Mouse (Mus musculus) CD8-positive naive resting alpha-beta T cell, adult 2 months (primary cell): ENCODE measurements around the gene Gm42791.

ENCODE experiments used
- DNase-seq, 2 experiments: peaks; one replicate each; pipeline ENCODE4 v3.0.0; 2022; ENCODE audit warnings: low read depth in 2 of 2, low spot score in 2 of 2

Gene Gm42791

GRCm38 (mm10) chr5:148994706-148995414 is at the start of gene Gm42791:
Gene Gm42791 (minus strand): TSS chr5:148995147.
- DNase-seq = peak in 1 of 2 experiments; percentile 20

- no peak for DNase-seq
Measured at GRCm38 (mm10) chr5:149044067-149044466, 49.1 kb upstream of the Gm42791 start.

- no peak for DNase-seq
Measured at GRCm38 (mm10) chr5:149043240-149043639, 48.3 kb upstream of the Gm42791 start.

- peak; percentile 50 to 54 for DNase-seq
Measured at GRCm38 (mm10) chr5:149039825-149040224, 44.9 kb upstream of the Gm42791 start.

GRCm38 (mm10) chr5:149037729-149038128 is 42.8 kb upstream of the Gm42791 start:
- no peak for DNase-seq

- DNase-seq = no peak
Measured at GRCm38 (mm10) chr5:149036920-149037319, 42.0 kb upstream of the Gm42791 start.

- DNase-seq = no peak
Measured at GRCm38 (mm10) chr5:149032438-149032837, 37.5 kb upstream of the Gm42791 start.

- DNase-seq = peak; percentile 44
Measured at GRCm38 (mm10) chr5:149031199-149031750, 36.3 kb upstream of the Gm42791 start.

- no peak for DNase-seq
Measured at GRCm38 (mm10) chr5:149030103-149030502, 35.2 kb upstream of the Gm42791 start.

- DNase-seq = no peak
Measured at GRCm38 (mm10) chr5:149028394-149028793, 33.4 kb upstream of the Gm42791 start.

- DNase-seq = no peak
Measured at GRCm38 (mm10) chr5:149027389-149027788, 32.4 kb upstream of the Gm42791 start.

GRCm38 (mm10) chr5:149021120-149021519 is 26.2 kb upstream of the Gm42791 start:
- DNase-seq = no peak

GRCm38 (mm10) chr5:149020681-149021062 is 25.7 kb upstream of the Gm42791 start:
- DNase-seq = no peak

- no peak for DNase-seq
Measured at GRCm38 (mm10) chr5:149020059-149020680, 25.2 kb upstream of the Gm42791 start.

- no peak for DNase-seq
Measured at GRCm38 (mm10) chr5:149017666-149018415, 22.9 kb upstream of the Gm42791 start.

- no peak for DNase-seq
Measured at GRCm38 (mm10) chr5:149017181-149017580, 22.2 kb upstream of the Gm42791 start.

GRCm38 (mm10) chr5:149016261-149016660 is 21.3 kb upstream of the Gm42791 start:
- DNase-seq = no peak

GRCm38 (mm10) chr5:149015335-149016201 is 20.6 kb upstream of the Gm42791 start:
- peak; percentile 31 to 37 for DNase-seq

- no peak for DNase-seq
Measured at GRCm38 (mm10) chr5:149014600-149015268, 19.8 kb upstream of the Gm42791 start.

- no peak for DNase-seq
Measured at GRCm38 (mm10) chr5:149013817-149014508, 19.0 kb upstream of the Gm42791 start.
